Mouse (Mus musculus) right cerebral cortex, postnatal 25 days (tissue): ENCODE measurements around the gene Ttll6.

ENCODE experiments used
- DNase-seq: peaks from one replicate; pipeline ENCODE4 v3.0.0; 2022

The Ttll6 gene

DNA sequence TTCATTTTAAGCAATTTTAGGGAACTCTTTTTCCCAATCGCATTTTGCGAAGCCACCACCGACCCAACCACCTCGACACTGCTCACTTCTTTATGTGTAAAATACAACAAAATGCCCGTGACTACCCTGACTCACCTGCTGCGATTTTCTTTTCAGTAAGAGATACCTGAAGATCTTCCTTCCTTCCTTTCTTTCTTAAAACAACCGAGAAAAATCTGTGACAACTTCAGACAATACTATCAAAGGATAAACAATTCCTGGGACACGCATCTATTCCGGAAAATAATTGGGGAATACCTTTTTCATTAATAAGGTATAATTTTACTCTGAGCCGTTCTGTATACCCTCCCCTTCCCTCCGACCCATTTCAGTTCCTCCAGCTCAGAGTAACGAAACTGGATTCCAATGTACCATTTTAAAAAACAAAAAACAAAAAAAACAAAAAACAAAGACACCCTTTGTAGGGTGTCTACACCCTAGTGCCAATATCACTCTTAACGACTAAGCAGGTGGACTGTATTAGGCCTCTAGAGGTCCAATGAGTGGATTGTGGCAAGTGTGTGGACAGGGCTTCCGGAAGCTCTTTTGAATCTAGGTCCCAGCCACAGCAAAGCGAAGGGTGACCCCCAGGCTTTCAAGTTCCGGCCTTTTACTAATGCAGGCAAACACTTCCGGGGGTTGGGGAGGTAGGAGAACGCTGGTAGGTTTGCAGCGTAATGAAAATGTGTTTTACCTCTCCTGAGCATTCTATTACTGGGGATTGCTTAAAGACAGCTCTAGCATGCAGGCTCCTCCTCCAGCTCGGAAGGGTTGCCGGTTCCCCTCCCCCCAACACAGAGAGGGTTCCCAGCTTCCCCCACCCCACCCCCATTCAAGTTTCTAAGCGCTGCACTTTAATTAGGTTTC is 65.8 kb downstream of the Ttll6 start:
- DNase-seq = no peak

DNA sequence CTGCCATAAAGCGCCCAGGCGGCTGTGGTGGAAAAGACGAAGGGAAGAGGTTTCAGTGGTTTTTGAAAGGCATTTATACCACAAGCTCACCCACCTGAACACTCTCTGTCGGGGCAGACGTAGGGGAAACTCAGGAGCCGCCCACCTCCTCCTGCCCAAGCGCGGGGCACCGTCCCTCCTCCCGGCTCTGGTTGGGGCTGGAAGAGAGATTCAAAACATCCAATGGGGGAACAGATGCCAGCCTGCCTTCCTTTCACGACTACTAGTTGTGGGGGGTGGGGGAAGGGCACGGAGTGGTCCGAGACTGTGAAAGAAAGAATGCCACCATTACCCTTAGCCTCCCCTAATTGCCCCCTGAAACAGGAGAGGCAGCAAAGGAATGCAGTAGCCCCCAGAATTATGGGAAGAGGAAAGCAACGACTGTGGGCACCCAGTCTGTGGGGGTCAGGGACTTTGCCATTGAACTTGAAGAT is 66.6 kb downstream of the Ttll6 start:
- no peak for DNase-seq

DNA sequence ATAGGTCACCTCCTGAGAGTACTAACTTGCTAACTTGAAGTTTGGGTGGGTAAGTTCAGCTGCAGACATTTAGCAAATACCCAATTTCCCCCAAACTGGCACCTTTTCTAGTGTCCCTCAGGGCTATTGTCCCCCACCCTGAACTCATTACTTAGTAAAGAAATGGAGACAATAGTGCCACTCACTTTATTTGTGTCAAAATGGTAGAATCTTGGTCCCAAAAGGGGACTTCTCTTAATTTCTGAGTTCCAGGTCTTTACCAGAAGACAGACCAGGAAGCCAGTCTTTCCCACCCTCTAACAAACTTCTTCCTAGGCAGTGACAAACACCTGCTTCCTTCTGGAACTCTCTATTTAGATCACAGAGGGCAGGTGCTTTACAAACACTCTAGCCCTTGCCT is 68.2 kb downstream of the Ttll6 start:
- no peak for DNase-seq

DNA sequence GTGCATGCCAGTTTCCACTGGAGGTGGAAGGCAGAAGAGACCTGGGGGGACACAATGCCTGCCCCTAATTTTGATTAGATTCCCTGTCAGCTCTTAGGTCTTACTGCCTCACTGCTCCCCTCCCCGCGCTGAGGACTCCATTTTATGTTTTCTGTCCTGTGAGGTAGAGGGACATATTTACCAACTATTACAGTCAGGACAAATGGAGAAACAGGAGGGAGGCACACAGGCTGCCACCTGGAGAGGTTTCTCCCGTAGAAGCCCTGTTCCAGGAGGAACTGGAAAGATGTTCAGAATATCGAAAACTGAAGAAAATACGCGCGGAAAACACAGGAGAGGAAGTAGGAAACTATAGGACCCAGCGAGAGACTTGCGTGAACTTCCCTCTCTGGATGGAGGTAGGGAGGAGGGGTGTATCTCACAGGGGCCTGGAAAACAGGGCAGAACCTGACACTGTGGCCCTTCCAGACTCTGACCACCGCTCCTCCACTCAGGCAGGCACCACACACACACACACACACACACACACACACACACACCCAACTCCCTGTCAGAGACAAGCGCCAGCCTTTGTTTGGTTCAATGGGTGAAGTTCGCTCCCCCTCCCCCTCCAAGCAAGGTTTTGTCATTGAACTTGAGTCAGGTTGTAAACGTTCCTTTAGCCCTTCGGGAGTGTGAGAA is 69.0 kb downstream of the Ttll6 start:
- no peak for DNase-seq

DNA sequence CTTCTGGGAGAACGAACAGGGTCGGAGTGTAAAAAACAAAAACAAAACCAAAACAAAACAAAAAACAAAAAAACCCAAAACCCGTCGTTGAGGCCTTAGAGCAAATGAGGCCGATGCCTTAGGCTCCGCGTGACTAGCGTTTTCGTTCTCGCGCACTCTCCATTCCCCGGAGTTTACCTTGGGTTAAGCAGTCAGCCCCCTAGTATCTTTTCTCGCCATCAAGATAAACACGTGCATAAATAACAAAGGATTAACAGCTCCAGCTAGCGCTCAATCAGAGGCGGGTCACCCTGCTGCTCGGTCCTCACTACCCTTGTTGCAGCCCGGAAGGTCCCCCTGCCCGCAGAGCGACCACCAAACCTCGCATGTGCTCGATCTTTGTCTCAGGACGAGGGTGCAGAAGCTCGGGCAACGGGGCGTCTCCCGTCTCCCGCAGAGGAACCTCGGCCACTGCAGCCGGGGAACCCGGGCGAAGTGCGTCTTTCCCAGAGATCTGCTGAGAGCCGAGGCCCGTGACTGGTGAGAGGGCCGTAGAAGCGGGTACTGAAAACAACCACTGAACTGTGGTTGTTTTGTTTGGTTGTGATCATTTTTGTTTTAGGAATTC is 69.7 kb downstream of the Ttll6 start:
- DNase-seq = no peak

DNA sequence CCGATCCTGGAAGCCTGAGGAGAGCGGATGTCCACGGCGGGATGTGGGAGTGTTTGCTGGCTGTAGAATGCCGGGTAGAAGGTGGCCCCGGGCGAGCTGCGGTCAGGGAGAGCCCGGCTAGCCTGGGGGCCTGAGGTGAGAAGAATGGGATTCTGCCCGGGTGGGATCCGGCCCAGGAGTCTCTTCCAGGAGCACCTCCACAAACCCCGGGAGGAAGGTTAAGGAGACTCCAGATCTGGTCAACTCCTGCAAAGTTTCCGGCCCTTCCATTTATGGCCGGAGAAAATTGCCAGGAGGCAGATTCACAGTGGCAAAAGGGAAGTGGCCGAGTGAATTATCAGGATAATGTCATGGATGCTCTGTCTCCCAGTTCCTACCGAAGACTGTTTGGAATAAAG is 70.2 kb downstream of the Ttll6 start:
- no peak for DNase-seq

DNA sequence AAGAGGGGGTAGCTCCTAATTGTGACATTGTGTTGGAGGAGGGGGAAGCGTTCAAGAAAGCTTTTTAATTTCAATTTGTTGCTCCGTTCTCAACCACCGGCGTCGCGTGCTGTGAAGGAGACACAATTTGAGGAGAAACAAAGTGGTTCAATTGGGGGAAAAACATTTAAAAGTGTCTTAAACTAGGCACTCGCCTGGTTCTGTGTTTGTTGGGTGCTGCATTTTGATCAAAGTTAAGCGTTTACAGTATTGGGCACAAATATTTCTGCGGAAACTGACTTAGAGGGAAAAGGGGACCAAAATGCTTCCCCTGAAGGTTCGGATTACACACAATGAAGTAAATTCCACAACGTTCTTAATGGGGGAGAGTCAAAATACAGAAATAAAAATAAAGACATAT is 70.8 kb downstream of the Ttll6 start:
- DNase-seq = no peak

DNA sequence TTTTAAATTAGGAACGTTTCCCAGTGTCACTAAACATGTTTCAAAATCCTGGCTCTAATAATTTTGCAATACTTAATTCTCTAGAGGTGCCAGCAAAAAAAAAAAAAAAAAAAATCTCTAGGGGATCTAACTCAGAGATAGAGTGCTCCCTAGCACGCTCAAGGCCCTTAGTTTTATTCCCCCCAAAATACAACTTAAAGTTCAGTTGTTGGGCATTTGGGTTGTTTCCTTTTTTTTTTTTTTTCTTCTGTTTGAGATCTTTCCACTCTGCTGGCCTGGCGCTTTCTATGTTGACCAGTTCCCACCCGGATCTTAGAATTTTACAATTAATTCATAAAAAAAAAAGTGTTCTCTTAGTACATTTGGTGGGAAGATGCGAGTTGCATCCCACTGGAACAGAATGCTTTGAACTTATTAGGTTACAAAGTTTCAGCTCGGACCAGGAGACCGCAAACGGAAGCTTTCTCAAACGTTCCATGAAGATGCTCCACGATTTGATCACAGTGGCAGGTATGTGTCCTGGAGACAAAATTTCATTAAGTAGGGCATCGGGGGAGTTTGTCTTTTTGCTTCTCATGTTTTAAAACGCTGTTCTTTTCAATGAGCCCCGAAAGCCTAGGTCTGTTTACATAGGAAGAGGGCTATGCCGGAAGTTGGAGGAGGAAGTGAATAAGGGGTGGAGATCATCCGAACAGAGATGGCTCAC is 72.0 kb downstream of the Ttll6 start:
- DNase-seq = no peak
